Mouse (Mus musculus) cerebellum, adult 2 months (tissue): ENCODE results near the gene Nrxn3.

Source experiments
- CTCF ChIP-seq: fragments of 200-500 bp; IDR thresholded peaks from 2 replicates; pipeline ENCODE4 v1.5.1; 2011; ENCODE audit warnings: low read depth, mild to moderate bottlenecking, control low read depth, low read length, moderate library complexity, borderline replicate concordance; ENCODE audit not compliant: insufficient read depth
- POLR2A ChIP-seq: fragments of 200-500 bp; IDR thresholded peaks from 2 replicates; pipeline ENCODE4 v1.6.1; 2011; ENCODE audit warnings: low read length, control low read depth, borderline replicate concordance; ENCODE audit not compliant: insufficient read depth

- TF ChIP-seq CTCF, result no peak
- no peak for TF ChIP-seq POLR2A
These were observed 1548.2 kb downstream of the Nrxn3 start for GRCm38 (mm10) chr12:90270763-90271379.
